Mouse (Mus musculus): ENCODE measurements around the gene Irak2. TPM values are rescaled to one million over a fixed set of nuclear protein-coding genes. Genes with fewer than 3 reads are reported as not detected.

Irak2 gene
- total RNA-seq, 1 experiment from 2014 or later = 13.8 TPM

GRCm38 (mm10) chr6:113642605-113643004 lies 4.3 kb downstream of the Irak2 start:
- no peak for DNase-seq

DNA sequence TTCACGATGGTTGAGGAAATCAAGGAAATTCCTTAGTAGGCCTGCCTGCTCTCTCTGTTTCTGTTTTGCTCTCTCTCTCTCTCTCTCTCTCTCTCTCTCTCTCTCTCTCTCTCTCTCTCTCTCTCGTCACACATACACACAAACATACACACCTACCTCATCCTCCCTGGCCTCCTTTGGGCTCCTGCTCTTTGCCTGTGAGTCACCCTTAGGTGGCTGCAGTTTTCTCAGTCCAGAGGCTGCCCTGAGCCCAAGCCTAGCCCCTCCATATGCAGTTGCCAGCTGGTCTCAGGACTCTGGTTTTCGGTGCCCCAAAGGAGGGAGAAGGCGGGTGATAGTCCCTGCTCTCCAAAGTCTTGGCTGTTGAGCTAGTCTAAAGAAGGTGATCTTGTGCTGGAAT lies 4.8 kb downstream of the Irak2 start:
- no peak for DNase-seq

GRCm38 (mm10) chr6:113643967-113644366 lies 5.7 kb downstream of the Irak2 start:
- DNase-seq = no peak

- no peak for DNase-seq
Observed at GRCm38 (mm10) chr6:113644808-113645207, 6.5 kb downstream of the Irak2 start.

DNA sequence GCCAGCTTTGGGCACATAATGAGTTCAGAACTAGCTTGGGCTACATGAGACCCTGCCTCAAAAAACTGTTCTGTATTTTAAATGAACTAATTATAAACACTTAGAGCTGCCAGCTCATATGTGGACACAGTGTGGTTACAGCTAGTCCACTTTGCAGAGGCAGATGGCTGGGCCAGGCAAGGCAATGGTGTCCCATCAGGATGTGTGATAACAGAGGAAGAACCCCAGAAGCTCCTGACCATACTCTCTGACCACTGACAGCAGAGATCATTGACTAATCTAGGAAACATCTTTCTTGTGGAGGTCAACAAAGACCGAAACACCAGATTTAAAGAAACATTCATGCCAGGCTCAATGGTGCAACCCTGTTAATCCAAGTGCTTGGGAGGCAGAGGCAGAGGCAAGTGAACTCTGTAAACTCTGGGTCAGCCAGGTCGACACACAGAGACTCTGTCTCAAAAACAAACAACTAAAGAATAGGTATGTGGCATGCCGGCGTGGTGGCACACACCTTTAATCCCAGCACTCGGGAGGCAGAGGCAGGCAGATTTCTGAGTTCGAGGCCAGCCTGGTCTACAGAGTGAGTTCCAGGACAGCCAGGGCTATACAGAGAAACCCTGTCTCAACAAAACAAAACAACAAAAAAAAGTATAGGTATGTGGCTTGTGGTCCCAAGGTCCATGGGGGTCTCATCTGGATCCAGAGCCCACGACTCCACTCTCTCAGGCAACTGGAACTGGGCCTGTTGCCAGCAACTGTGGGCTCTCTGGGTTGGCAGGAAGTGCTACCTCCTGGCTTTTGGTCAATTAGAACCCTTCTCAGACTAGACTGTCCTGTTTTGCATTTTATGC lies 11.3 kb downstream of the Irak2 start:
- DNase-seq = no peak

- DNase-seq = no peak
Observed at GRCm38 (mm10) chr6:113650197-113650640, 12.0 kb downstream of the Irak2 start.

- no peak for DNase-seq
Observed at GRCm38 (mm10) chr6:113651626-113652025, 13.4 kb downstream of the Irak2 start.

DNA sequence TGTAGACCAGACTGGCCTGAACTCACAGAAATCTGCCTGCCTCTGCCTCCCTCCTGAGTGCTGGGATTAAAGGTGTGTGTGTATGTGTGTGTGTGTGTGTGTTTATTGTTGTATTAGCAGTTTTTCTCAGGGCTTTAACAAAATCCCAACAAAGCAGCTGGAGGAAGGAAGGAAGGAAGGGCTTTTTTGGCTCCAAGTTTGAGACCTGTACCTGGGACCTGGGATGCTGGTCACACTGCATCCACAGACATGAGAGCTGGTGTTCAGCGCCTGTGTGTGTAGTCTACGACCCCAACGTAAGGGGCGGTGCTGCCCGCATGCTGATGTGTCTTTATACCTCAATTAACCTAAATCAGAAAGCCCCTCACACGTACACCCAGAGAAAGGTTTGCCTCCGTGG lies 15.3 kb downstream of the Irak2 start:
- DNase-seq = no peak

DNA sequence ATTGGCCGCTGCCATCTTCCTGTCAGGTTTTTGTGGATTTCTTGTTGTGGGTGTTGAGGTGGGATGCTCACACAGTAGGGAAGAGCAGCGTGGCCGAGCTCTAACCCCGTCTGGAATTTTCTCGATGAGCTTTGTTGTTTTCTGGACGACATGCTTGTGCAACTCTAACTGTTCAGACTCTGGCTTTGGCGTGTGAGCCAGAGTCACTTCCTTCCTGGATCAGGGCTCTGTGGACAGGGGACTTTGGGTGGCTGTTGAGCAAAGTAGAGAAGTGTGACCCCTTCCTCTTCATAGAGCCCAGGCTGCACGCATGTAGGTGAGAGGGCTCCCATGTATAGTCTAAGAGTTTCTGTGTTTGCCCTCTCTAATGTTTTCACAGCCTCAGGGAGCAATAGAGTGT lies 15.8 kb downstream of the Irak2 start:
- no peak for DNase-seq

DNA sequence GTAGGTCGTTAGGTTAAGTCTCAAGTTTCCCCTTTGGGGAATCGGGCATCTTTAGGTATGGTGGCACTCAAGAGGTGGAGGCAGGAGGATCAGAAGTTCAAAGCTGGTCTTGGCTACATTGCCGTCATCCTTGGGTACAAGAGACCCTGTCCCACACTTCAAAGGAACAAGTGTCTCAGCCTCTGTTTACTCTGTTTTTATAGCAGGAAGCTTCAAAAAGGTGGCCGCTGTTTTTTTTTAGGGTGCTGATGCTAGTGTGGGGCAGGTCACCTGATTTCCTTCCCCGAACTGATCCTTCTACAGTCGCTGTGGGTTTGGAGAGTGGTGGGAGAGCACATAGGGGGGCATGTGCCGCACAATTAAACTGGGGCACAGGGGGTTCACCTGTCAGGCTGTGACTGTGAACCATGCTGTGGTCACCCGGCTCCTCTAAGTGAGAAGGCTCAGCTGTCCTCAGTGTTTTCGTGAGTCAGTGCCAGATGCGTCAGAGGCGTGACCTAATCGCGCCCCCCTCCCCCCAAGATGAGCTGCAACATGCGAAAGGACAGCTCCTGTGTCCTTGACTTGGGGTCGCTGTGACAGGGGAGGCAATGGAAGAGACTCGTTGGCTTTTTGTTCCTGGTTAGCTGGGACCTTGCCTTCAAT lies 16.6 kb downstream of the Irak2 start:
- DNase-seq = peak; percentile 83

DNA sequence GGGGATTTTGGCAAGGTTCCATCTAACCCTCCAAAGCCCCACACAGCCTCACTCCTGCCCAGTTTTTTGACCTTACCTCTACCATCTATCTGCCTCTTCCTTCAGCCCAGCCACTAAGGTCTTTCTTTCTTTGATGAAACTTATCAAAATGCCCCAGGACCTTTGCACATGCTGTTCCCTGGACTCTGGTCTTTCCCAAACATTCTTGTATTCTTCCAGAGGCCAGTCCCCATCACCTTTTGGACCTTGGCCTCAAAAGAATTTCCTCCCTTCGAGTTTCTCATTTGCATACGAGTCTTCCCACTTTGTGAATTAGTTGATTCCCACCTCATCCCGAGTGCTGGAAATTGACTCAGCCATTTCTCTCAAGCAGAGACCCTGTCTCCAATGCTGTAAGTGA lies 17.2 kb downstream of the Irak2 start:
- DNase-seq = no peak

GRCm38 (mm10) chr6:113656847-113657246 lies 18.6 kb downstream of the Irak2 start:
- DNase-seq = no peak

DNA sequence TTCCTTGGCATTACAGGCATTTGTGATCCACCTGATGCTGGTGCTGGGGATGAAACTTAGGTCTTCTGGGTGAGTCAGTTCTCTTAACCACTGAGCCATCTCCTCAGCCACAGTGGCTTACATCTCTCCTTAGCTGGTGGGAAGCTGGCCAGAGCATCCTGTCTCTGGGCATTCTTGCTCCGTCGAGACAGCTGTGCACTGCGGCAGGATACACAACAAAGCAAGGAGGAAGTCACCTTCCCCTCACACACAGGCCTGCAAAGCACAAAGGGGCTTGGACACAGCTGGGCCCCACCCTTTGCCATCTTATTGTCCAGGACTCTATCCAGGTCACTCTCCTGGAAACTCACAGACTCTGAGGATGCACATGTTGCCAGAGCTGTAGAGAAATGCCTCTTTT lies 20.0 kb downstream of the Irak2 start:
- peak; percentile 21 for DNase-seq

DNA sequence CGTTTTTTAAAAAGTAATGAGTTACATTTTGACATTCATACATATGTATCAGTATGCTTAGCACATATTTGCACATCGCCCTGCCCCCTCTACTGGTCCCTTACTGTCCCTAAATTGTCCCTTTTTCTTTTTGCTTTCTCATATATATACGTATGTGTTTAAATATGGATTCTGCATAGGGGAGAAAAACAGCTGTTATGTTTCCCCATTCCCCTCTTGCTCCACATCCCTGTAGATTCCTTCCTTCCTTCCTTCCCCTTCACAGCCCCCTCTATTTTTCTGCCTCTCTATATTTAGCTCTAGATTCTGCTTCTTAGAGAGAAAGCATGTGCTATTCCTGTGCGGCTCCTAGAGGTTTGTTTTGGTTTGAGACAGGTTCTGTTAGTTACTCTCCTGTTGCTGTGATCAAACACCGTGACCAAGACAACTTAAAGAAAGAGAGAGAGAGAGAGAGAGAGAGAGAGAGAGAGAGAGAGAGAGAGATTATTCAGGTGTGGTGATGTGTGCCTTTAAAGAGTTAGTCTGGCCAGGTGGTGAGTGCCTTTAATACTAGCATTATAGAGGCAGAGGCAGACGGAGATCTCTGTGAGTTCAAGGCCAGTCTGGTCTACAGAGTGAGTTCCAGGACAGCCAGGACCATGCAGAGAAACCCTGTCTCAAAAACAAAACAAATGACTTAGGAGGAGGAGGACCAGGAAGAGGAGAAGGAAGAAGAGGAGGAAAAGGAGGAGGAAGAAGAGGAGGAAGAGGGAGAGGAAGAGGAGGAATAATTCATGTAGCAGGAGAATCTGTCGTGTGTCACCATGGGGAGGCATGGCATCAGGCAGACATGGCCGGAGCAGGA lies 21.6 kb downstream of the Irak2 start:
- no peak for DNase-seq

- no peak for DNase-seq
Observed at GRCm38 (mm10) chr6:113660492-113661352, 22.5 kb downstream of the Irak2 start.

- DNase-seq = peak; percentile 80
Observed at GRCm38 (mm10) chr6:113661353-113662241, 23.3 kb downstream of the Irak2 start.

DNA sequence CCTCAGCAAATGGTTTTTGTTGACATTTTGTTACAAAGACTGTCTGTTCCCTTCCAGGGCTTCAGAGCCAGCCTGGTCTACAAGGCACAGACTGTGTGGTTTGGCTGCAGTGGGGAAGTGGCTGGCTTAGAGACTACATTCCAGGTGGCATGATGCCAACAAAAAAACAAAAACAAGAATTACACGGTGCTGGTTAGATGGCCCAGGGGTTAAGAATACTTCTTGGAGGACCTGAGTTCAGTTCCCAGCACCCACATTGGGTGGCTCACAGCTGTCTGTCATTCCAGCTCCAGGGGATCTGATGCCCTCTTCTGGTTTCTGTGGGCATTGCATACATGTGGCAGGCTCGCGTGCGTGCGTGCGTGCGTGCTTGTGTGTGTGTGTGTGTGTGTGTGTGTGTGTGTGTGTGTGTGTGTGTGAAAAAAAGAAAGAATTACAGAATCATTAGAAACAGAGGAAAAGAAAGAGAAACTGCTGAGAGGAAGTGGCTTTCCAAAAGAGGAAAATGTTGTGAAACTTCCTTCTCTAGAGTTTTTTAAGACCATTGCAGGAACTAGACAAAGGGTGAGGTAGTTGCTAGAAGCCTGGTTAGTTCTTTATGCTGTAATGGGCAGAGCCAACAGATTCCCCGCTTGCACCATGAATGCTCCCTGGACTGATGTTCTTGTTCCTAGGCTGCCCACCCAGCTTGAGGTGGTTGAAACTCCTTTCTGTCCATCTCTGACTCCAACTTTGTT lies 24.9 kb downstream of the Irak2 start:
- DNase-seq = no peak

DNA sequence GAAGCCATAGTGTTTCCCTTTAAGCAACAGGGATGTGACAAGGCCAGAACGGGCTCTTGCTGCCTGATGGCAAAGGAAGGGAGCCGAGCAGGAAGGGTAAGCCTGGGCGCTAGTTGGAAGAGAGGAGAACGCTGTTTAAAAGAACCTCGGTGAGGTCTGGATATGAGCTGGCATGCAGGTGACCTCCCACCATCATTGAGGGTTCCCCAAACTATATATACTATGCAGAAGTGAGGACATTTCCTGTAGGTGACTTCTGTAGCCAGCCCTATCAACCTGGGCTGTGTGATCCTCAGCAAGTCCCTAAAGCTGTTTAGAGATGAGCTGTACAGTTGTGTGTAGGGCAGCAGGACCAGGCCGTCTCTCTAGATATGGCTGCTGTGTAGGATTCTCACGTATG lies 26.0 kb downstream of the Irak2 start:
- no peak for DNase-seq

DNA sequence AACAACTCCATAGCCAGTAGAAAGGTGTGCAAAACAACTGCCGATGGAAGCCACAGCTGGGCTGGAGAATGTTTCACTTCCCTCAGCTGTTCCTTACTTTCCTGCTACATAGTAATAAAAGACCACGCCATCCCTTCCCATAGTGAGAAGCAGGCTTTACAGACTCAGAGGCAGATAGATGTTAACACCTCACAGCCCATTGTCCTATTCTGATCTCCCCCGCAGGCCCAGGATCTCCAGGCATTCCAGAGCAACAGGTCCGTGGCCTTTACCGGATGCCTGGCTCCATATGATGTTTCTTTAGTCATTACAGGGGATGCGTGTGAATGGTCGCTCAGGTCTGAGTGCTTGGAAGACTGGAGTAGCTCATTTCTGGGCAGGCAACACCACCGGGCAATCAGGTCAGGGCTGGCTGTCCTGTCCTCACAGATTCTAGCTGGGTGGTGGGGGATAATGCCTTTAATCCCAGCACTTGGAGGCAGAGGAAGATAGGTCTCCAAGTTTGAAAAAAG lies 29.4 kb downstream of the Irak2 start:
- no peak for DNase-seq

Measured in adrenal gland, postnatal 25 days (tissue).